Mouse (Mus musculus) heart, embryonic 12.5 days (tissue): ENCODE data around the gene Sorbs1. TPM values are rescaled to one million over a fixed set of nuclear protein-coding genes. Genes with fewer than 3 reads are reported as not detected.
A peak's percentile ranks its signal among the peaks of the same experiment; 100 is the strongest.

Source experiments
- ATAC-seq: fragments of 200-750 bp; cut with Nextera tagmentation; 2 replicates; pipeline ENCODE4 v1.8.0; 2017; ENCODE audit warnings: moderate TSS enrichment, moderate library complexity; ENCODE audit not compliant: insufficient number of reproducible peaks, low FRiP score
- H3K27ac ChIP-seq: fragments of 300-500 bp; sonication (generic); 2 replicates; pipeline ENCODE4 v1.5.1; 2016; ENCODE audit warnings: mild to moderate bottlenecking, moderate library complexity; ENCODE audit not compliant: poor library complexity, severe bottlenecking
- H3K27me3 ChIP-seq: fragments of 300-500 bp; sonication (generic); replicated peaks from 2 replicates; pipeline ENCODE4 v1.6.1; 2016; ENCODE audit warnings: mild to moderate bottlenecking, moderate library complexity
- H3K36me3 ChIP-seq: fragments of 300-500 bp; sonication (generic); 2 replicates; pipeline ENCODE4 v1.6.1; 2016; ENCODE audit warnings: mild to moderate bottlenecking, moderate library complexity
- H3K4me1 ChIP-seq: fragments of 300-500 bp; sonication (generic); replicated peaks from 2 replicates; pipeline ENCODE4 v1.6.1; 2016; ENCODE audit warnings: mild to moderate bottlenecking
- H3K4me2 ChIP-seq: fragments of 300-500 bp; sonication (generic); 2 replicates; pipeline ENCODE4 v1.6.1; 2016; ENCODE audit warnings: mild to moderate bottlenecking, moderate library complexity
- H3K4me3 ChIP-seq: fragments of 300-500 bp; sonication (generic); 2 replicates; pipeline ENCODE4 v1.5.1; 2016; ENCODE audit warnings: mild to moderate bottlenecking
- H3K9ac ChIP-seq: fragments of 300-500 bp; sonication (generic); 2 replicates; pipeline ENCODE4 v1.6.1; 2016; ENCODE audit warnings: mild to moderate bottlenecking, moderate library complexity
- H3K9me3 ChIP-seq: fragments of 300-500 bp; sonication (generic); replicated peaks from 2 replicates; pipeline ENCODE4 v1.6.1; 2016; ENCODE audit warnings: mild to moderate bottlenecking, moderate library complexity
- WGBS: fragments of 180-500 bp; shearing (Covaris S2); methylation state at CpG from one replicate; pipeline ENCODE4 v1.1.7; 2016; 5-methylcytosine and 5-hydroxymethylcytosine counted together
- polyA plus RNA-seq: library from polyadenylated mRNA; unstranded; fragments of >200 nt; fragmentation: Nextera tagmentation; extraction: Ambion mirVana; gene quantifications from 2 replicates; pipeline ENCODE4 v1.2.1, GENCODE M21; 2016

The Sorbs1 gene
- polyA plus RNA-seq, 1 experiment from 2014 or later = 86.6 TPM

GRCm38 (mm10) chr19:40257396-40257795, 256.2 kb downstream of the Sorbs1 start:
- H3K27ac ChIP-seq = peak overlapping the region; percentile 1; the same call in 1 of the 2 replicates
- peaks cover 75% of the 10 kb centered on the region for H3K4me1 ChIP-seq
- WGBS = 46% methylated on average over 4 of the region's 4 CpGs
- no peak overlapping the region for H3K4me2 ChIP-seq
- no peak overlapping the region for H3K4me3 ChIP-seq
- H3K9ac ChIP-seq = 0 out of 2 replicates have a peak overlapping the region, but pooled peaks have one; percentile 42
- H3K27me3 ChIP-seq = no peaks in the 10 kb centered on the region
- no peak for ATAC-seq
- peaks cover 23% of the 10 kb centered on the region for H3K36me3 ChIP-seq
- 0 out of 2 replicates have a peak, but pooled peaks cover 4% of the 10 kb centered on the region for H3K9me3 ChIP-seq

GRCm38 (mm10) chr19:40256376-40257050, 257.1 kb downstream of the Sorbs1 start:
- H3K27ac ChIP-seq = no peak overlapping the region; the same call in 1 of the 2 replicates

GRCm38 (mm10) chr19:40255561-40255960, 258.0 kb downstream of the Sorbs1 start:
- 57% methylated on average over 1 of the region's 1 CpGs for WGBS
- no peak for ATAC-seq
- peaks cover 64% of the 10 kb centered on the region for H3K4me1 ChIP-seq

More at GRCm38 (mm10) chr19:40256376-40257050, 257.1 kb downstream of the Sorbs1 start:
- WGBS = 52% methylated on average over 2 of the region's 2 CpGs
- H3K4me1 ChIP-seq = peaks cover 74% of the 10 kb centered on the region
- no peak for ATAC-seq
- H3K9me3 ChIP-seq = no peaks in the 10 kb centered on the region
- H3K27me3 ChIP-seq = no peaks in the 10 kb centered on the region
- no peak overlapping the region for H3K9ac ChIP-seq
- H3K4me3 ChIP-seq = no peak overlapping the region
- H3K36me3 ChIP-seq = peaks cover 25% of the 10 kb centered on the region
- no peak overlapping the region for H3K4me2 ChIP-seq

GRCm38 (mm10) chr19:40254741-40255140, 258.8 kb downstream of the Sorbs1 start:
- ATAC-seq = no peak
- no peaks in the 10 kb centered on the region for H3K9me3 ChIP-seq
- no peak overlapping the region for H3K27ac ChIP-seq
- H3K36me3 ChIP-seq = peaks cover 36% of the 10 kb centered on the region
- no peak overlapping the region for H3K9ac ChIP-seq
- no peaks in the 10 kb centered on the region for H3K27me3 ChIP-seq
- peaks cover 64% of the 10 kb centered on the region for H3K4me1 ChIP-seq
- no peak overlapping the region for H3K4me2 ChIP-seq
- WGBS = 77% methylated on average over 3 of the region's 3 CpGs
- no peak overlapping the region for H3K4me3 ChIP-seq

More at GRCm38 (mm10) chr19:40255561-40255960, 258.0 kb downstream of the Sorbs1 start:
- no peak overlapping the region for H3K4me3 ChIP-seq
- no peaks in the 10 kb centered on the region for H3K9me3 ChIP-seq
- H3K9ac ChIP-seq = no peak overlapping the region
- H3K27ac ChIP-seq = no peak overlapping the region
- peaks cover 32% of the 10 kb centered on the region for H3K36me3 ChIP-seq
- H3K4me2 ChIP-seq = no peak overlapping the region
- no peaks in the 10 kb centered on the region for H3K27me3 ChIP-seq

GRCm38 (mm10) chr19:40253768-40254167, 259.8 kb downstream of the Sorbs1 start:
- H3K4me3 ChIP-seq = no peak overlapping the region
- H3K9me3 ChIP-seq = no peaks in the 10 kb centered on the region
- H3K27me3 ChIP-seq = no peaks in the 10 kb centered on the region
- H3K9ac ChIP-seq = no peak overlapping the region
- H3K27ac ChIP-seq = peak overlapping the region; percentile 57
- H3K36me3 ChIP-seq = peaks cover 27% of the 10 kb centered on the region
- WGBS = 29% methylated on average over 13 of the region's 13 CpGs
- ATAC-seq = peak; percentile 73
- peak overlapping the region; percentile 24 for H3K4me2 ChIP-seq
- H3K4me1 ChIP-seq = peaks cover 66% of the 10 kb centered on the region

GRCm38 (mm10) chr19:40251115-40251514, 262.5 kb downstream of the Sorbs1 start:
- Histone ChIP-seq H3K9ac (no peak overlapping the region), H3K4me3 (no peak overlapping the region), H3K27me3 (no peaks in the 10 kb centered on the region), H3K4me1 (peaks cover 55% of the 10 kb centered on the region), H3K36me3 (peaks cover 26% of the 10 kb centered on the region), H3K4me2 (no peak overlapping the region), H3K9me3 (no peaks in the 10 kb centered on the region), H3K27ac (no peak overlapping the region)
- ATAC-seq = no peak
- WGBS = 90% methylated on average over 4 of the region's 4 CpGs

- peak; percentile 43; the same call in 1 of the 2 replicates for ATAC-seq
- Histone ChIP-seq H3K36me3 (peaks cover 26% of the 10 kb centered on the region), H3K27me3 (no peaks in the 10 kb centered on the region), H3K9ac (no peak overlapping the region), H3K9me3 (no peaks in the 10 kb centered on the region), H3K4me1 (peaks cover 43% of the 10 kb centered on the region), H3K27ac (peak overlapping the region; percentile 84), H3K4me2 (peak overlapping the region; percentile 27), H3K4me3 (no peak overlapping the region)
- 21% methylated on average over 11 of the region's 11 CpGs for WGBS
Measured at GRCm38 (mm10) chr19:40249352-40249751, 264.2 kb downstream of the Sorbs1 start.

GRCm38 (mm10) chr19:40248476-40248875, 265.1 kb downstream of the Sorbs1 start:
- H3K9ac ChIP-seq = no peak overlapping the region
- no peak for ATAC-seq
- H3K27ac ChIP-seq = peak overlapping the region; percentile 64; the same call in 1 of the 2 replicates
- peaks cover 39% of the 10 kb centered on the region for H3K4me1 ChIP-seq
- H3K36me3 ChIP-seq = peaks cover 26% of the 10 kb centered on the region
- no peaks in the 10 kb centered on the region for H3K27me3 ChIP-seq
- H3K4me3 ChIP-seq = no peak overlapping the region
- WGBS = 93% methylated on average over 5 of the region's 5 CpGs
- H3K9me3 ChIP-seq = no peaks in the 10 kb centered on the region
- no peak overlapping the region for H3K4me2 ChIP-seq

- no peak overlapping the region for H3K4me3 ChIP-seq
- peaks cover 34% of the 10 kb centered on the region for H3K36me3 ChIP-seq
- no peak overlapping the region for H3K9ac ChIP-seq
- no peaks in the 10 kb centered on the region for H3K9me3 ChIP-seq
- H3K27ac ChIP-seq = 0 out of 2 replicates have a peak overlapping the region, but pooled peaks have one; percentile 11
- H3K4me1 ChIP-seq = peaks cover 39% of the 10 kb centered on the region
- WGBS = 26% methylated on average over 5 of the region's 5 CpGs
- no peak for ATAC-seq
- H3K27me3 ChIP-seq = no peaks in the 10 kb centered on the region
- H3K4me2 ChIP-seq = no peak overlapping the region
Measured at GRCm38 (mm10) chr19:40247268-40247666, 266.3 kb downstream of the Sorbs1 start.

- peak overlapping the region; percentile 58 for H3K27ac ChIP-seq
- peaks cover 44% of the 10 kb centered on the region for H3K4me1 ChIP-seq
- no peak overlapping the region for H3K4me2 ChIP-seq
- no peaks in the 10 kb centered on the region for H3K9me3 ChIP-seq
- H3K27me3 ChIP-seq = no peaks in the 10 kb centered on the region
- no peak for ATAC-seq
- WGBS = 76% methylated on average over 7 of the region's 7 CpGs
- no peak overlapping the region for H3K9ac ChIP-seq
- H3K4me3 ChIP-seq = no peak overlapping the region
- H3K36me3 ChIP-seq = peaks cover 34% of the 10 kb centered on the region
Measured at GRCm38 (mm10) chr19:40246646-40247267, 266.8 kb downstream of the Sorbs1 start.
